Mouse (Mus musculus): ENCODE data around the gene Ubxn2a.
"Not testable (repeated sequence)": the region's sequence is repeated elsewhere in the genome, so short reads cannot be mapped to it uniquely, and the experiment has no call there.

Ubxn2a gene

DNA sequence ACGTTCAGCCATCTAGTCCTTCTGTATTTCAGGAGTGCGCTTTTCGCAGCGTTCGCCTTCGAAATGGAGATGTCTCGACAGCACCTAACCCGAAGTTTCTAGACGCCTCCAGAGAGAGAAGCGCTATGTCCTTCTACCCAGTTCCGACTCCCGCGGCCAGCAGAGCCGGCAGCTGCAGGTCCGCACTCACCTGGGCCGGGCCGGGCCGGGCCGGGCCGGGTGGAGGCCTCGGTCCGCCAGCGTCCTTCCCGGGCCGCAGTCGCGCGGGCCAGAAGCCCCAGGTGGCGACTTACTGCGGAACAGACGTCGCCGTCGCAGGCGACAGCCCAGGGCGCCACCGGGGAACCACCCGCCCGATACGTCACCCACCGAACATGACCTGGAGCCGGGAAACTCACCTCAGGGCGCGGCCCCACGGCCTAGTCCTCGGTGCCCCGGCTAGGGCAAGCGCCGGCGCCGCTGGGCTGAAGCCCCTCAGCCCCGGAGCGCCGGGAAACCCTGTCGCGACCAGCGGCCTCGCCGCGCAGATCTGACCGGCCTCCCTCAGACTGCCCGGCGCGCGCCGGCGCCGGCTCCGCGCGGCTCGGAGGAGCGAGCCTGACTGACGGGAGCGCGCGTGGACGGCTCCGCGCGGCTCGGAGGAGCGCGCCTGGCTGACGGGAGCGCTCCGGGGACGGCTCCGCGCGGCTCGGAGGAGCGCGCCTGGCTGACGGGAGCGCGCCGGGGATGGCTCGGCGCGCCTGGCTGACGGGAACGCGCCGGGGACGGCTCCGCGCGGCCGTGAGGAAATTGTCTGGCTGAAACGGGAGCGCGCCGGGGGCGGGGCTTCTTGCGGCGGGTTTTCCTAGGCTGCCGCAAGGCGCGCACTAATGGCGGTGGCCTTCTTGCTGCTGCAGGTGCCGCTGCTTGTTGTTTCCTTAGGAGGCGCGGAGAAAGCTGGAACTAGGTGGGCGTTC lies at the start of gene Ubxn2a:
TSS of gene Ubxn2a (minus strand) at position 755 of the 956 bp plus-strand sequence.
- in situ Hi-C loops (cut with MboI, MseI) = no loop called here

DNA sequence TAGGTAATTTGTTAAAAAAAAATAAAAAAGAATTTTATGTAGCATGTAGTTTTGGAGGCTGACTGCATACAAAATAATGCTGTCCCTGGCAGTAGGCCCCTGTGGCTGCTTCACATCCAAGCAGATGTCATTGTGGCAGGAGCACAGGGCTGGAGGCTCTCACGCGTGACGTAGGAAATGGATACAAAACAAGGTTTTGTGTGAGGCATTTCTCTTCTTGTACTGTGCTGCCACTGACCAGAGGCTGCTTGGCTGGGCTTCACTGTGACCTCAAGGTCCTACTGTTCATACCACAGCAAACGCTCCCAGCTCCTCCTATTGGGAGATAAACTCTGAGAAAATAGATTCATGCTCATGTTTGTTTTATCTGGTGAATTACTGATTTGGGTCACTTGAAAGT lies 45.7 kb upstream of the Ubxn2a start:
- in situ Hi-C loops (cut with MboI, MseI) = no loop called here

DNA sequence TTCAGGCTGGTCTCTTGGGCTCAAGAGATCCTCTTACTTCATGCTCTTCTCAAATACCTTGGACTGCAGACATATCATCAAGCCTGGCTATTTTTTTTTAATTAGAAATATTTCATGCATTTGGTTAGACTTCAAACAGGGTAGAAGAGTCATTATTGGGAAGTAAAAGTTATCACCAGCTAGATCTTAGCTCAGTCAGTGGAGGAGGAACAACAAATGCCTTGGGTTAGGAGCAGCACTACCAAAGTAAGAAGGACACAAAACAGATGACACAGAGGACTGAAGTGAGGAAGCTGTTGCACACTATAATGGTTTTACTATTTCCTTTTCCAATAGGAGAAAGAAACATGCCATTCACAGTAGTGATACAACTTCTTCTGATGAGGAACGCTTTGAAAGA lies 44.8 kb upstream of the Ubxn2a start:
- in situ Hi-C loops (cut with MboI, MseI) = no loop called here

DNA sequence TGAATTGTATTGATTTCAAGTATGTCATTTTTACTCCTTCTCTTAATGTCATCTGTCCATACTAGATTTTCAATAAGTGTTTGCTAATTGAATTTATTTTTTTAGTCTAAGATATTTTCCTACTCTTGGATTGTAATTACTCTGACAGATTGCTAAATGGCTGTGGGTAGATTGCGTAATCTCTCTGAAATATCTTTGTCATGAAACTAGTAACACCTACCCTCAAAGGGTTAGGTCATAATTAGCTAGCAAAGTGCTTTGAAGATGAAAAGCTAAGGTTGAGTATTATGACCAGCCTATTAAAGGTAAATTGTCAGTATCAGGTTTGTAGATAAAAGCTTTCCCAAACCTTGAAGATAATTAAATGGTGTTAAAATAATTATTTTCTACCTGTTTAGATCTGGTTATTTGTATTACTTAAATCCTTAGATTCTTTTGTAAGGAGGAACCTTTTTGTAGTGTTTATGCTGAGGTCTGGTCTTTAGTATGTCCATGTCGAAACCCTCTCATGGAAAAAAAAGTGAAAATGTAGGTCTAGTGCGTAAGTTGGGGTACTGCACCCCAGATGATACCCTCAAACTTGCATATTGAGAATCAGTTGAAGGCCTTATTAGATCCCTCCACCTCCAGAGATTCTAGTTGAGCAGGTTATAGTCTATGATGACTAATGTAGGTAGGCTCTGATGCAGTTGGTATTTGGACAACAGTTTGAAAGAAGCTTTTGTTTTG lies 23.5 kb upstream of the Ubxn2a start:
- in situ Hi-C loops (cut with MboI, MseI) = no loop called here

DNA sequence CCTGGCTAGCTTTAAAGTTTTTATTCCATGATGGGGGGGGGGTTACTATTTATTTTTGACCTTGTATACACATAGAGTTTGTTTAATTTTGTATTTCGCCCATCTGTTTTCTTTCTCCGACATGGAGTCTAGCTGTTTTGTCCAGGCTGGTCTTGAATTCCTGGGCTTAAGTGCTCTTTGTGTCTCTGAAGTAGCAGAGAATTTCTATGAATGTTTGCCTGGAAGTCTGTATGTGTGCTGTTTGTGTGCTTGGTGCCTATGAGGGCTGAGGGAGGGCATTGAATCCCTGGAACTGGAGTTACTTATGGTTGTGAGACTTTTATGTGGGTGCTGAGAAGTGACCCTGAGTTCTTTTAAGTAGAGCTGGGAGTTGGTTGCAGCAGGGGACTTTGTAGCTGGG lies 20.7 kb upstream of the Ubxn2a start:
- in situ Hi-C loops (cut with MboI, MseI) = no loop called here

DNA sequence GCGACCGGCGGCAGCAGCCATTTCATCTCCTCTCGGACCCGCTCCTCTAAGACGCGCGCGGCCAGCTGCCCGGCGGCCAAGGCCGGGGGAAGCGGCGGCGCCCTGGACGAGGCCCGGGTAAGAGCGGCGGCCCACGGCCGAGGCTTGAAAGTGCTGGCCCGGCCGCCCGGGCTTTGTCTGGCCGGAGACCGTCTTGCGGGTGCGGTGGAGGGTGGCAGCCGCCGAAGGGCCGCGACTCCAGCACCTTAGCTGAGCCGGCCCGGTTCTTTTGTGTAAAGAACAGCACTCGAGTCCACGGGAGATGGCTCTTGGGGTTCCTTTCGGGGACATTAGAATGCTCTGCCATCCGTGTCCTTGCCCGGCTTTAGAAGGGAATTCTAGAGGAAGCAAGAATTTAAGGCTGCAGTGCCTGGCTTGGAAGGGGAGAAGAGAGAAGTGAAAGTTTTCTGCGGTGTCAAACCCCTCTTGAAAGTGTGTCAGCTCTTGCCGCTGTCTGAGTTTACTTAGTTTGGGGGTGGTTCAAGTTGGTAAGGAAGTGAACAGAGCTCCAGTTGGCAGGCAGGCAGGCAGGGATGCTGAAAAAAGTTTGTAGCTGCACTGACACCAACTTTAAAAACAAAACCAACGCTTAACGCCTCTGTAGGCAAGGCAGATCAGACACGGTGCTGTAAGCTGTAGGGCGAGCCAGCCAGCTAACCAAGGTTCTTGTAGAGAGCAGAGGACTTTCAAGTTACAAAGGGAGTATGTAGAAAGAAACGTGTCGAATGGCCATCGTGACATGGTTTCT lies 10.5 kb upstream of the Ubxn2a start:
- in situ Hi-C loops (cut with MboI, MseI) = no loop called here

DNA sequence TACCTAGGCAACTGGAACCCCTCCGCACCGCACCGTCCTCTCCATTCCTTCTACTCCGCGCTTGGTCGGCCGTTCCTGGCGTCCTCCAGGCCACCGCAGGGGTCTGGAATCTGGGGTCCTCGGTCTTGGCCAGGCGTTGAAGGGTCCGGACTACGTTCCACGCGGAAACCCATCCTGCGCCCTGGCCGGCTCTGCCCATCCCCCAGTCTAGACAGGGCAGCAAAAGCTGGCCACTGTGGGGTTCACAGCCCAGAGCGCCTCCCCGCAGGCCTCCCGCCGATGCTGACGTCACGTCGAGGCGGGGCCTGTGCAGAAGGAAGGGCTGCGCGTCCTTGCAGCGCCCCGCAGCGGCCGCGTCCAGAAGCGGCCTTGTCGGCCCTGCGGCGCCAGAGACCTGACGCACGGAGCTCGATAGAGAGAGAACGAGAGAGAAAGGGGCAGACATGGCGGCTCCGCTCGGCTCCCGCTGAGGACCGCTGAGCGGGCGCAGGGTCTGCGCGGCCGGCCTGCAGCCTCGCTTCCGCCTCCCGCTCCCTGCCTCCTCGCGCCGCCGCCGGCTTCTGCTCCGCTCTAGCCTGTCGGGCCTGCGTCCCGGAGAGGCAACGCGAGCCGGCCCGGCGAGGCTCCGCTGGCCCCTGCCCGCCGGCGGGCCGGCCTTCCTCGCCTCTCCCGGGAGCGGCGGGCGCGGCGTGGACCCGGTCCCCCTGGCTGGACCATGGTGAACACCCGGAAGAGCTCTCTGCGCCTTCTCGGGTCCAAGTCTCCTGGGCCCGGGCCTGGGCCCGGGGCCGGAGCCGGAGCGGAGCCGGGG lies 9.7 kb upstream of the Ubxn2a start, which contains the start of gene Atad2b:
TSS of gene Atad2b (plus strand) at position 360 of the 811 bp plus-strand sequence.
- in situ Hi-C loops (cut with MboI, MseI) = no loop called here

DNA sequence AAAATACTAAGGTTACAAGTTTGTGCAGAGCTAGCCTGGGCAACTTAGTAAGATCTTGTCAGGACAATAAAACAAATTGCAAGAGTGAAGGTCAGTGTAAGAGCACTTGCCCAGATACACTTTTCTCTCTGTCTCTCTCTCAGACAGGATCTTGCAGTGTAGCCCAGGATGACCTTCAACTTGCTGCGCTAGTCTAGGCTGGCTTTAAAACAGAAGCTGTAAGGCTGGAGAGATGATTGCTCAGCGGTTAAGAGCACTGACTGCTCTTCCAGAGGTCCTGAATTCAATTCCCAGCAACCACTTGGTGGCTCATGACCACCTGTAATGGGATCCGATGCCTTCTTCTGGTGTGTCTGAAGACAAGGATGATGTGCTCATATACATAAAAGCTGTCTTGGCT lies 7.4 kb upstream of the Ubxn2a start:
- in situ Hi-C loops (cut with MboI, MseI) = no loop called here

DNA sequence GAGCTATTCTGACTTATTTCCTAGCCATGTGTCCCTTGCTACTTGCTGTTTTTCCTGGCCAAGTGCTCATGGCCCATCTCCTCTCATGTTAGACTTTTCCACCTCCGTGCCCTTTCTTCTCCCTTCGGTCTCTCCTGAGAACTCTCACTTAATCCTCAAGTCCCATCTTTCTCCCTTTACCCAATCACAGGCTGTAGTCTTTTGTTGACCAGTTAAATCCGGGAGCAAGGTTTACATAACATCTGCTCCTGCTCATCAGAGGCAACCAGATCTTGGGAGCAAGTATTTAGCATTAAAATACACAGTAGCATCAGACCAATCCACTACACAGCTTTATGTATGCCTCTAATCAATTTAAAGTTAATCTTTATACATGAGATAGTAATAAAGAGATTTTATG lies 6.9 kb upstream of the Ubxn2a start:
- in situ Hi-C loops (cut with MboI, MseI) = no loop called here

DNA sequence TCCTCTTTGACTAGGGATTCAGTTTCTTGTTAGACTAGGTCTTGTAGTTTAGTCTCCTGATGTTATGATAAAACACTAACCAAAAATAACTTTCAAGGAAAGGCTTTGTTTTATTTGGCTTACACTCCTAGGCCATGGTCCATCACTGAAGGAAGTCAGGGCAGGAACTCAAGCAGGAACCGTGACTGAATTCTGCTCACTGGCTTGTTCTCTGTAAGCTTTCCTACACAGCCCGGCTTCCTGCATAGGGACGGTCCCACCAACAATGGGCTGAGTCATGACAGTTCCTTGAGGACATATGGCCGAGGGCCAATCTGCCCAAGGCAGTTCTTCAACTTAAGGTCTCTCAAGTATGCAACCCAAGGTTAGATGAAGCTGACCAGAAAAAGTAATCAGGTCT lies 4.2 kb upstream of the Ubxn2a start:
- in situ Hi-C loops (cut with MboI, MseI) = no loop called here

DNA sequence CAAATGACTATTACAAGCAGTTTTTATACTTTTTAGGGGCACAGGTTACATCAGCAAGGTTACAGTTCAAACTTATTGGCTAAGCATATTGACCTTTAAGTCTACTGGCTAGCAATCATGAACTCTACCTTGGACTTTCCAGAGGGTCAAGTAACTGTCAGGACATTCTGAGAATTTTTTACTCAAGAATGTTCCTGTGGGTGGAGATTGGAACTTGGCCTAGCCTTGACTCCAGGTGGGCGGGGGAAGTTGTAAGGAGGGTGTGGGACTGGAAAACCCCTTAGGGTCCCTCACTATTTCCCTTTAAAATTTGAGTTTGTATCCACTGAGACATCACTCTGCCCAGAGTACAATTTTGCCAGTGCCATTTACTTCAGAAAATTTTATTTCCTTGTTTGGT lies 3.0 kb upstream of the Ubxn2a start:
- in situ Hi-C loops (cut with MboI, MseI) = not testable (repeated sequence)

DNA sequence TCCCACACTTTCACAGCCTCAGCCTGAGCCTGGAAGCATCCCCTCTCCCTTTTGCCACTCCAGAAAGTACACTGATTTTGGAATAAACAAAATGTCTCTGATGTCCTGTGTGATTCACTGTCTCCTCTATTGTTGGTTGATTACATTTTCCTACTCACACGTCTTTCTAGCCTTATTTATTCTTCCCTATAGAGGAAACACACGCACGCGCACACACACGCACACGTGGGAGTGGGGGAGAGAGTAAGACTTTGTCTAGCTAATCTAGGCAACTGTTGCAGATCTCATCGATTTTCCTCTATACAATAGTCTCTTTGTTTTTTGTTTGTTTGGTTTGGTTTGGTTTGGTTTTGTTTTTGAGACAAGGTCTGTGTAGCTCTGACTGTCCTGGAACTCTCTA lies 886 bp upstream of the Ubxn2a start:
- in situ Hi-C loops (cut with MboI, MseI) = no loop called here

DNA sequence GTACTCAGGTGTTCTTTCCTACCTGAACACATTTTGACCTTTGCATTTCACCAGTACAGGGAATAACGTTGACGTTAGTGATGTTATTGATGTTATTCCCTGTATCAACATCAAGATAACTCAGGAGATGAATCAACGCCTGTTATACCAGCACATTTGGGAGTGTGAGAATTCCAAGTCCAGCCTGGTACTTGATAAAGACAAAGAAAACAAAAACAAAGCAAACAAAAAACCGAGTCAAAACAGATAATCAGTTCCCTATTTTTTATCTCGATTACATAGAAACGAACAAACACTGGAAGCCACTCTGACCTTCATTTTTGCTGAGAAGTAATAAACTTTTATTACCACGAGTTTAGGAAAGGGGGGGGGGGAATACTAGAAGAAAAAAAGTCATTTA lies 1.0 kb downstream of the Ubxn2a start:
- in situ Hi-C loops (cut with MboI, MseI) = no loop called here

DNA sequence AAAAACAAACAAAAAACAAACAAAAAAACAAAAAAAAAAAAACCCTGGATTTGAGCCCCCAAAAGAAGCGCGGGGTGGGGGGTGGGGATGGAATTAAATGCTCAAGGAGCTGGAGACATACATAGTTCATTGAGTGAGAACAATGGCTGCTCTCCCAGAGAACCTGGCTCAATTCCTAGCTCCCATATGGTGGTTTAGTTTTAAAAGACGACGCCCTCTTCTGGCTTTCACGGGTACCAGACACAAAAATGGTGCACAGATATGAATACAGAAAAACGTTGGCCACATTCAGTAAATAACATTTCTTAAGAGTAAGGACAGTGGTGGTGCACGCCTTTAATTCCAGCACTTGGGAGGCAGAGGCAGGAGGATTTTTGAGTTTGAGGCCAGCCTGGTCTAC lies 1.6 kb downstream of the Ubxn2a start:
- in situ Hi-C loops (cut with MboI, MseI) = no loop called here

DNA sequence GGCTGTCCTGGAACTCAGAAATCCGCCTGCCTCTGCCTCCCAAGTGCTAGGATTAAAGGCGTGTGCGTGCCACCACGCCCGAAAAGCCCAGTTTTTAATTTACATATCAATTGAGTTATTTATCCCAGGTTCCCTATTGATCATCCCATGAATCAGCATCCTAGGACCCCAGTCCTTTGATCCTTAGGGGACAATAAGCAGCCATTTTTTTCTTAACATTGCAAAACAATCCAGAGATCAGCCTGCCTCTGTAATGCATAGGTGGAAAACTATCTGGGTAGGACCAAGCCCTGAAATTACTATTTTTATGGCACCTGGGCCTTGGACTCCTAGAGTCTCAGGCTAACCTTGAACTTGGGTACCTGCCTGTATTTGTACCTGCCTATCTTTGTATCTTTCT lies 9.5 kb downstream of the Ubxn2a start:
- in situ Hi-C loops (cut with MboI, MseI) = no loop called here

DNA sequence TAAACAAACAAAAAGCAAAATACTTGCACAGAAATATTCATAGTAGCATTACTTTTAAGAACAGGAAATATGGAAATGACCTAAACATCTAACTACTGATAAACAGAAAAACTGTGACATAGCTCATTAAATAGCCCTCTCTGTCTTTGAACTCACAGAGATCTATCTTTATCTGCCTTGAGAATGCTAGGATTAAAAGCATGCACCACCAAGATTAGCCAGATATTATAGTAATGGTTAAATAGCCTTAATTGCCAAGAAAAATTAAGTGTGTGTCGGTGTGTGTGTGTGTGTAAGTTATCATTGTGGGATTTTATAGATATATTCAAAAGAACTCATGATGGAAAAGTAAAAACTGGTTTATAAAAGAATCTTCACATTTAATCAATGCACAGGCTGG lies 17.6 kb downstream of the Ubxn2a start:
- in situ Hi-C loops (cut with MboI, MseI) = no loop called here

DNA sequence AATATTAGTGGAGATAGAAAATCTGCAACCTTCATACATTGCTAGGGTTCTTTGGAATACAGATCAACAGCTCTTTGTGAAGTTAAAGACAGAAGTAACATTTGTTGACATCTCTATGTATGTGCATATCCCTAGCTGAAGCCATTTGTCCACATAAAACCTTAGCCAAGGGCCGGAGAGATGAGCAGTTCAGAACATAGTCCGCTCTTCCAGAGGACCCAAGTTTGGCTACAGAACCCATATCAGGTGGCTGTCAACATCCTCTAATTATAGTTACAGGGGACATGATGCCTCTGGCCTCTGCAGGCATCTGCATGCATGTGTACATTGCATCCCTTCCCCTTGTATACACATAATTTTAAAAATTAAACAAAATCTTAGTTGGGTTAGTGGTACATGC lies 18.3 kb downstream of the Ubxn2a start:
- in situ Hi-C loops (cut with MboI, MseI) = no loop called here

DNA sequence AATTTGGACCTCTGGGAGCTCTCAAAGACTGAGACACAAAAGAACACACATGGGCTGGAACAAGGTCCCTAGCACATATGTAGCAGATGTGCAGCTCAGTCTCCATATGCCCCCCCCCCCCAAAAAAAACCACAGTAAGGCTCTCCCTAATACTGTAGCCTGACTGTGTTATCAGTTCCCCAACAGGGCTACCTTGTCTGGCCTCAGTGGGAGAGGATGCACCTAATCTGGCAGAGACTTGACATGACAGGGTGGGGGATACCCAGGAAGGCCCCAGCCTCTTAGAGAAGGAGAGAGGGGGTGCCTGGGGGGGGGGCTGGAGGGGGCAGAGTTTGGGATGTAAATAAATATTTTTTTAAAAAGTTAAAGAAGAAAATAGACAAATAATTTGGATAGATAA lies 18.8 kb downstream of the Ubxn2a start:
- in situ Hi-C loops (cut with MboI, MseI) = no loop called here

DNA sequence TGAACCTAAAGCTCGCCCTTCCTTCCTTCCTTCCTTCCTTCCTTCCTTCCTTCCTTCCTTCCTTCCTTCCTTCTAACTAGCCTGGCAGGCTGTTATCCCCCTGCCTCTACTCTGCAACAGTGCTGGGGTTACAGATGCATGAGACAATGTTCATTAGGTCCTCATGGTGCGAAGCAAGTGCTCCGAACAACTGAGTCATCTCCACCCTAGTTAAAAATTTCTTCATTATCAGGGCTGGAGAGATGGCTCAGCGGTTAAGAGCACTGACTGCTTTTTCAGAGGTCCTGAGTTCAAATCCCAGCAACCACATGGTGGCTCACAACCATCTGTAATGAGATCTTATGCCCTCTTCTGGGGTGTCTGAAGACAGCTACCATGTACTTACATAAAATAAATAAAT lies 20.9 kb downstream of the Ubxn2a start:
- in situ Hi-C loops (cut with MboI, MseI) = not testable (repeated sequence)

DNA sequence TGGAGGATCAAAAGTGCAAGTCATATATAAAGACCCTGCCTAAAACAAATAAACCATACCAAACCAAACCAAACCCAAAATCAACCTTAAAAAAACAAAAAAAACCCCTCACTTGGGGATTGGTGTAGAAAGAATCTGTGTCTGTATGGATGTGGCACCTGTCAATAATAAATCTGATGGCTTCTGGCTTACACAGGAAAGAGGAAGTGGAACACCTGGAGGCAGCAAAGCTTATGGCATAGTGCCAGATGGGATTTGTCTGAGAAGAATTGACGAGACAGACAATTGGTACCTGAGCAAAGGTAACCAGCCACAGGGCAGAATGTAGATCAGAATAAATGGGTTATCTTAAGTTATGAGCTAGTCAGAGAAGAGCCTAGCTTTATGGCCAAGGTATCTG lies 22.4 kb downstream of the Ubxn2a start:
- in situ Hi-C loops (cut with MboI, MseI) = no loop called here

DNA sequence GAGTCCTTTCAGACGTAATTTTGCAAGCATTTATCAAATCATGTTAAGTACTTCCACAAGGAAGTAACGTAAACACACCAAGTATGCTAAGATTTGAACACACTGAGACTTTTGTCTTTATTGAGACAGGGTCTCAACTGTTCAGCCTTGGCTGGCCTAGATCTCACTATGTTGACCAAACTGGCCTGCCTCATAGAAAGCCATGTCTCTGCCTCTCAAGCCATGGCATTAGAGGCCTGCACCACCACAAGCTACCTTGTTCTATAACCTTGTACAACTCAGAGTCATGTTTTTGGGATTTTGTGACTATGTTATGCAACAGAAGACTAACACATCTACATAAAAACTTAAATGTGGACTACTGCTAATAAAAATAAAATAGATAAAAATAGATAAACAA lies 25.4 kb downstream of the Ubxn2a start:
- in situ Hi-C loops (cut with MboI, MseI) = no loop called here
